ENCODE assay signal across 8 mouse cellular contexts in the genomic region with DNA sequence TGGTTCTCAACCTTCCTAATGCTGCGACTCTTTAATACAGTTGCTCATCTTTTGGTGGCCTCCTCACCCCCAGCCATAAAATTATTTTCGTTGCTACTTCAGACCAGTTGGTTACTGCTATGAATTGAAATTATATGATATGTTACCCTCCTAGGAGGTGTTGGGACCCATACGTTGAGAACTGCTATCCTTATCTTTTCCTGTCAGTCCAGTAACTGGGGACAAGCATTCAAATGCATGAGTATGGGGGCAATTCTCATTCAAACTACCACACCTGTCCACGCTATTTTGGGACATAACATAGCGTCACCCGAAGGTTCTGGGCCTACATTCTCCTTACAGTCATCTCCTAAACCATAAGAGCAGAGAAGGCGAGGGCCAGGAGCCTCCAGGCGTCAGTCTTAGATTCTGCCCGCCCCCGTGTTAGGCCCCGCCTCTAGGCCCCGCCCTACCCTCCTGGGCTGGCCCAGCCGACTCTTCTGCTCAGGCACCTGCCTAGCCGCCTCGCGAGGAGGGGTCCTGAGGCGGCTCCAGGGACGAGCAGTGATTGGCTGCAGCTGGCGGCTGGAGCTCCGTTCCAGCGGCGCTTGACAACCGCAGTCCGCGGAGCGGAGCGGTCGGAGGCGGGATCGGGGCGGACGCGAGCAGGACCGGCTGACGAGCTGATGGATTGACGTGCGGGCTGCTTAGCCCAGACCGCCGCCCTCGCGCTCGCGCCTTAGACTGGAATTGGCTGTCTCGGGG. TPM values are rescaled to one million over a fixed set of nuclear protein-coding genes. Genes with fewer than 3 reads are reported as not detected.
DNase-seq lines count a peak whose midpoint lies in the region; ATAC-seq and TF ChIP-seq lines count a peak whose summit lies in the region.

A gene (plus strand): TSS at position 494 of the 744 bp plus-strand sequence.

- H3K27ac ChIP-seq in ES-Bruce4 (ENCODE audit: insufficient read depth, low read length), result no peak within 1 kb of the TSS
- peak within 1 kb of the TSS; percentile 96 for H3K27ac ChIP-seq in forebrain, embryonic 13.5 days
- H3K27ac ChIP-seq in liver, postnatal 0 days (ENCODE audit: low read depth), result peak within 1 kb of the TSS; percentile 31
- H3K27ac ChIP-seq in neural tube, embryonic 14.5 days (ENCODE audit: low read depth, low read length), result peak within 1 kb of the TSS; percentile 93

- intact Hi-C loops in heart, postnatal 10 days (cut with DNase I), result no loop called here

- no peaks in the 10 kb centered on the region for H3K27me3 ChIP-seq in ES-Bruce4 (ENCODE audit: control insufficient read depth, insufficient read depth, low read length, poor library complexity, severe bottlenecking)
- H3K27me3 ChIP-seq in forebrain, embryonic 13.5 days, result no peaks in the 10 kb centered on the region
- no peaks in the 10 kb centered on the region for H3K27me3 ChIP-seq in liver, postnatal 0 days (ENCODE audit: insufficient read depth, low read length)
- no peaks in the 10 kb centered on the region for H3K27me3 ChIP-seq in neural tube, embryonic 14.5 days (ENCODE audit: control insufficient read depth, insufficient read depth, low read length)

- peak within 1 kb of the TSS; percentile 71 for H3K4me3 ChIP-seq in ES-Bruce4 (ENCODE audit: low read depth, low read length)
- H3K4me3 ChIP-seq in forebrain, embryonic 13.5 days, result peak within 1 kb of the TSS; percentile 95
- peak within 1 kb of the TSS; percentile 75 for H3K4me3 ChIP-seq in liver, postnatal 0 days (ENCODE audit: low read depth, low read length)
- H3K4me3 ChIP-seq in neural tube, embryonic 14.5 days (ENCODE audit: low read depth, low read length), result peak within 1 kb of the TSS; percentile 95

- TF ChIP-seq EP300 in ES-Bruce4 (IDR thresholded peaks at IDR 0.05; ENCODE audit: insufficient read depth, low read depth, low read length), result no peak
- no peak for TF ChIP-seq EP300 in liver, postnatal 0 days (IDR thresholded peaks at IDR 0.05; ENCODE audit: low read depth)

- ATAC-seq in cerebellum, adult (ENCODE audit: insufficient number of reproducible peaks, low FRiP score, low TSS enrichment), result peak; percentile 96
- ATAC-seq in forebrain, embryonic 13.5 days, result peak; percentile 99
- ATAC-seq in liver, postnatal 0 days, result peak; percentile 100
- ATAC-seq in neural tube, embryonic 14.5 days (ENCODE audit: low read depth), result peak; percentile 99

- TF ChIP-seq POLR2A in ES-Bruce4 (IDR thresholded peaks at IDR 0.05; ENCODE audit: insufficient read depth, low read length), result no peak

- TF ChIP-seq CTCF in ES-Bruce4 (IDR thresholded peaks at IDR 0.05; ENCODE audit: low read depth, low read length), result no peak
- TF ChIP-seq CTCF in liver, postnatal 0 days (IDR thresholded peaks at IDR 0.05; ENCODE audit: low read depth), result no peak

- no peaks in the 10 kb centered on the region for H3K9me3 ChIP-seq in ES-Bruce4 (replicated peaks; ENCODE audit: control insufficient read depth, insufficient read depth, low read length, poor library complexity, severe bottlenecking)
- no peaks in the 10 kb centered on the region for H3K9me3 ChIP-seq in forebrain, embryonic 13.5 days (replicated peaks)
- no peaks in the 10 kb centered on the region for H3K9me3 ChIP-seq in liver, postnatal 0 days (ENCODE audit: low read length)
- H3K9me3 ChIP-seq in neural tube, embryonic 14.5 days (ENCODE audit: control insufficient read depth, low read length), result no peaks in the 10 kb centered on the region

- H3K9ac ChIP-seq in ES-Bruce4 (ENCODE audit: low read depth, poor library complexity, severe bottlenecking), result peak within 1 kb of the TSS; percentile 50
- peak within 1 kb of the TSS; percentile 94 for H3K9ac ChIP-seq in forebrain, embryonic 13.5 days
- H3K9ac ChIP-seq in liver, postnatal 0 days (replicated peaks), result peak within 1 kb of the TSS; percentile 66
- peak within 1 kb of the TSS; percentile 92 for H3K9ac ChIP-seq in neural tube, embryonic 14.5 days (replicated peaks; ENCODE audit: low read depth, low read length)

- H3K36me3 ChIP-seq in ES-Bruce4 (ENCODE audit: control insufficient read depth, insufficient read depth, low read length, poor library complexity, severe bottlenecking), result no peaks in the 10 kb centered on the region
- no peaks in the 10 kb centered on the region for H3K36me3 ChIP-seq in forebrain, embryonic 13.5 days (ENCODE audit: poor library complexity, severe bottlenecking)
- no peaks in the 10 kb centered on the region for H3K36me3 ChIP-seq in liver, postnatal 0 days (replicated peaks; ENCODE audit: insufficient read depth, low read length)
- no peaks in the 10 kb centered on the region for H3K36me3 ChIP-seq in neural tube, embryonic 14.5 days (ENCODE audit: control insufficient read depth, insufficient read depth, low read length)

- peak; percentile 97 for DNase-seq in heart, postnatal 10 days
- DNase-seq in large intestine, adult 2 months (ENCODE audit: low read depth, low spot score), result peak; percentile 91
- DNase-seq in liver, postnatal 0 days, result peak; percentile 98
- DNase-seq in testis, postnatal 10 days (ENCODE audit: low spot score), result peak; percentile 98

- H3K4me2 ChIP-seq in forebrain, embryonic 13.5 days, result peak within 1 kb of the TSS; percentile 83
- peak within 1 kb of the TSS; percentile 95 for H3K4me2 ChIP-seq in liver, postnatal 0 days (ENCODE audit: low read depth, low read length)
- H3K4me2 ChIP-seq in neural tube, embryonic 14.5 days (ENCODE audit: low read depth, low read length), result peak within 1 kb of the TSS; percentile 71

- no peaks in the 10 kb centered on the region for H3K4me1 ChIP-seq in ES-Bruce4 (ENCODE audit: control insufficient read depth, insufficient read depth, low read length)
- peaks cover 18% of the 10 kb centered on the region for H3K4me1 ChIP-seq in forebrain, embryonic 13.5 days
- H3K4me1 ChIP-seq in liver, postnatal 0 days (ENCODE audit: insufficient read depth), result peaks cover 8% of the 10 kb centered on the region
- H3K4me1 ChIP-seq in neural tube, embryonic 14.5 days (ENCODE audit: control insufficient read depth, insufficient read depth, low read length), result peaks cover 3% of the 10 kb centered on the region; the same call in 1 of the 2 replicates

- 6% methylated on average over 41 of the region's 44 CpGs for WGBS in forebrain, embryonic 13.5 days
- WGBS in large intestine, adult 2 months, result 4% methylated on average over 44 of the region's 44 CpGs
- 4% methylated on average over 40 of the region's 44 CpGs for WGBS in liver, postnatal 0 days (ENCODE audit: insufficient replicate concordance)
- 5% methylated on average over 44 of the region's 44 CpGs for WGBS in neural tube, embryonic 14.5 days

RNA-seq across cellular contexts. Expression of the gene that starts here (rescaled TPM):
- polyA plus RNA-seq in ES-Bruce4 (2011; ENCODE audit: insufficient read depth, insufficient read length, low read depth, missing spikeins), result 10.9 and 12.6 TPM in 2 replicates
- 70.8 and 72.9 TPM in 2 replicates for polyA plus RNA-seq in forebrain, embryonic 13.5 days (2015; fragmentation: Nextera tagmentation; extraction: Ambion mirVana)
- total RNA-seq in heart, postnatal 10 days (2021), result 1 to 10 TPM; 8.4 to 8.7 TPM
- polyA plus RNA-seq in large intestine, adult 2 months (2012; rRNA removed), result 2.0 and 2.2 TPM in 2 replicates
- 0.64 and 0.80 TPM in 2 replicates for polyA plus RNA-seq in liver, postnatal 0 days (2015; fragmentation: Nextera tagmentation; extraction: Ambion mirVana)
- 113 and 114 TPM in 2 replicates for polyA plus RNA-seq in neural tube, embryonic 14.5 days (2014; fragmentation: Nextera tagmentation; extraction: Ambion mirVana)

Comparison
In these comparisons a context has a peak if more than half of its experiments do, and no peak if none do; other contexts are left out.
1. Peak in DNase-seq, ATAC-seq, H3K4me3 ChIP-seq, H3K27ac ChIP-seq, H3K9ac ChIP-seq and H3K4me2 ChIP-seq in liver, postnatal 0 days; RNA of the gene not detected or under 1 TPM.